Mouse (Mus musculus): ENCODE data around the gene Urb2. TPM values are rescaled to one million over a fixed set of nuclear protein-coding genes. Genes with fewer than 3 reads are reported as not detected.

Gene Urb2
- polyA plus RNA-seq, 1 experiment from 2014 or later = 4.6 TPM

MicroRNAs within 50 kb of the gene (microRNA counts, 519-probe panel; counts per million panel counts)
- microRNA mmu-miR-1967 = 2,391 counts per million, percentile 56 among the panel's probes with 10 or more counts

Small RNA genes within 50 kb of the gene (microRNA-seq; reads per million reads assigned to microRNA genes)
- not detected for gene Mir1967

Other genes with a start within 250 kb of the Urb2 start
- 82.6 and 83.8 TPM in 2 replicates for gene Rab4a, start 215.5 kb upstream of the Urb2 start, polyA plus RNA-seq (2015; fragmentation: Nextera tagmentation; extraction: Ambion mirVana)
- gene Ccsap, start 161.3 kb upstream of the Urb2 start, polyA plus RNA-seq (2015; fragmentation: Nextera tagmentation; extraction: Ambion mirVana) = 6.6 and 7.0 TPM in 2 replicates
- 6.3 and 6.6 TPM in 2 replicates for gene Acta1, start 126.8 kb upstream of the Urb2 start, polyA plus RNA-seq (2015; fragmentation: Nextera tagmentation; extraction: Ambion mirVana)
- gene Nup133, start 72.2 kb upstream of the Urb2 start, polyA plus RNA-seq (2015; fragmentation: Nextera tagmentation; extraction: Ambion mirVana) = 31.5 and 31.8 TPM in 2 replicates
- gene Abcb10, start 38.4 kb upstream of the Urb2 start, polyA plus RNA-seq (2015; fragmentation: Nextera tagmentation; extraction: Ambion mirVana) = 10.1 and 10.8 TPM in 2 replicates
- 27.1 and 30.0 TPM in 2 replicates for gene Taf5l, start 111 bp upstream of the Urb2 start, polyA plus RNA-seq (2015; fragmentation: Nextera tagmentation; extraction: Ambion mirVana)
- 47.8 and 48.9 TPM in 2 replicates for gene Galnt2, start 209.9 kb downstream of the Urb2 start, polyA plus RNA-seq (2015; fragmentation: Nextera tagmentation; extraction: Ambion mirVana)